Mouse (Mus musculus) gastrocnemius, adult 8-10 months (tissue): Measurements from ENCODE around the gene Gm10944. TPM values are rescaled to one million over a fixed set of nuclear protein-coding genes. Genes with fewer than 3 reads are reported as not detected.

Experiments used
- DNase-seq, 2 experiments: peaks; one replicate each; pipeline ENCODE4 v3.0.0; 2022; ENCODE audit warnings: low spot score in 2 of 2
- total RNA-seq, 4 experiments: library from RNA; stranded (reverse); gene quantifications; 2 replicates each; pipeline ENCODE4 v1.2.4; 2022

Gm10944 gene
- not detected for total RNA-seq

DNA sequence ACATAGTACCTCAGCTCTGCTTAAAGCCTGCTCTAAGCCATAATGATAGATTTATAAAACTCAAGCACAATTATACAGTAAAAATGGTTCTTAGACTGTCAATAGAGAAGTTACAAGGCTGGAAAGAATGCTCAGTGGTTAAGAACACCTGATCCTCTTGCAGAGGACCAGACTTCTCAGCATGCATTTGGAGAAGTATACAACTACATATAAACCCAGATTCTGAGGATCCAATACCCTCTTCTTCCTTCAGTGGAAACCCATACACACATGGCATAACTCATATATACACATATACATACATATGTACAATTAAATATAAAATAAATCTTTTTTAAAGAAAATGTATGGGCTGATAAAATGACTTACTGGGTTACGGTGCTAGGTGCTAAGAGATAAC lies at the start of gene Gm10944:
TSS of gene Gm10944 (plus strand) at position 301 of the 400 bp plus-strand sequence.
- no peak for DNase-seq

DNA sequence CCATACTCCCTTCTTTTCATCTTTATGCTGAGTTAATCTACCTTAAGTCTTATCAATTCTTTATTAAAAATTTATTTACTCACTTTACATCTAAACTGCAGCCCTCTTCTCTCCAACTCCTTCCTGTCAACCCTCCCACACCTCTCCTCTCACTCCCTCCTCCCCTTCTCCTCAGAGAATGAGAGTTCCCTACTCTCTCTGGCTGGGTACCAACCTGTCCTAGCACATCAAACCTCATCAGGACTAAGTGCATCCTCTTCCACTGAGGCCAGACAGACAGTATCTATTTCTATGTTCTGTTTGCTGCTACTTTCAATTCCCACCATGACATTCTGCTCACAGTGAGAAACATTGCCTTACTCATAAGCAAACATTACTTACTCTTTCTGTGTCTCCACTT lies 25.2 kb upstream of the Gm10944 start:
- no peak for DNase-seq

DNA sequence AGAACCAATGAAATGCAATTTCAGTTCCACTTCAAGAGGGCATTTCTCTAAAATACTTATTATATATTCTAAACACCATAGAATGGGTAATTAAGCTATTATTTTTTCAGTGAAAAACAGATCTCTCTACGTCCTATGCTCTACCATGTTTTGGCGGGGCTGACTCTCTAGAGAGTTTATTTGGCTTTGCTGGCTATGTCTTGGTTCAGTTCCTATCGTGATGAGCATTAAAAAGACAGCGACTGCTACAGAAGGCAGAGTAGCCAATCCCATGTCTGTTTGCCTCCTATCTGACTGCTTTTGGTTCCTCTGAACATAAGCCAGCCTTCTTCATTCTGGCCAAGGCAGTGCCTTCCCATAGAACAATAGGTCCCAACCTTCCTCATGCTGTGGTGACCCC lies 24.5 kb upstream of the Gm10944 start:
- DNase-seq, result no peak

DNA sequence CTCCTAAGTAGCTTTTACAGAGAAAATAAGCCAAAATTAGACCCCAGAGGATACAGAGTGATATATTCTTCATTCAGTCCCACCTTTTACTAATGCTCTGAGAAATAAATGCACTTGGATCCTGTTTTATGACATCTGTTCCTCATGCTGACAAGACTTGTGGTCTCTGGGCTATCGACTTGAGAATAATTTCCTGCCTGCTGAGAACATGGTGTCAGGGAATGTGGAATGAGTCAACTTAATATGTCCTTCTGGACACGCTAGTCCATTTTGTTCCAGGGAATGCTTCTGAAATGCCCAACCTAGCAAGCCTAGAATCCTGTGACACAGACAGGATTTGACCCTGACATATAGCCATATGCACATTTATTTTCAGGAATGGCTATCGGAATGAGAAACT lies 22.0 kb upstream of the Gm10944 start:
- no peak for DNase-seq

DNA sequence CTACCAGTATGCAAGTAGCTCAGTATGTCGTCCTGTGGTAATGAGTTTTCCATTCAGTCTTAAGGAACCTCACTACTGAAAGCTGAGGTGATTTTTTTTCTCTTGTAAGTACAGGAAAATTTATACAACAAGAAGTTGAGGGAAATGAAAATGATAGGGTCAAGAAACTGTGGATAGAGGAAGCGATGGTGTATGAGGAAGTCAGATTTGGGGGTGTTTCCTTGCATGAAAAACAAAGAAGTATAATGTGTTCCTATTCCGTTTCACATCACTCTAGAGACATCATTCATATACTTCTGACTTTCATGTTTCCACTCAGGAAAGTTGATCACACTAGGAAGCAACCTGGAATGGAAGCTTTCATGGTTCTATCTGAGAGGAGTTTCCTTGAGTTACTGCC lies 21.2 kb upstream of the Gm10944 start:
- no peak for DNase-seq

DNA sequence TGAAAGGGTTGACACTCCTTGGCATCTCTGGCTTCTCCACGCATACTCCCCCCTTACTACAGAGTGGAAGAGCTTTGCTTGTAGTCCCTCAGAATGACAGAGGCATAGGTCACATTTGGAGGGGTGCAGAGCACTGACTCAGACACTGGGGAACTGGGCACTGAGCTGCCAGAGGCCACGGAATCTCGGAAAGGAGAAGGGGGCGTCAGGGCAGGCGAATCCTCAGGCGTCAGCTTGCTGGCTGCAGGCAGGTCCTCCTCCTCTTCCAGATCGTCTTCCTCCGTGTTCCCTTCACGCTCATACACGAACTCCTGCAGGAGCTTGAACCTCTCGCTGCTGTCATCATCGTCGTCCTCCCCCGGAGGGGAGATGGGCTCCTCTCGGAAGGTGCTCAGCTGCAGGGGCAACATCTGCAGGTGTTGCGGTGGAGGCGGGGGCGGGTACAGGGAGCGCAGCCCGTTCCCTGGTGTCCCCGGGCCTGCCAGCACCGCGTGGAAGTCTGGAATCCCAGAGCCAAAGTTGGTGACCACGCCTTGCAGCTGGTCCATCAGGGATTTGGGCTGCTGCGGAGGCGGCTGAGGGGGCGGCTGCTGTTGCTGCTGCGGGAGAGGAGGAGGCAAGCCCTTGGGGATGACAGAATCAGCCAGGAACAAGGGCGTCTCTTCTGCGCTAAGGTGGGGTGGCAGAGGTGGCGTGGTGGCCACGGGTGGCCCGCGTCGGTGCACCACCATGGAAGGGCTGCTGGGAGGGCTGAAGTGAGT lies 7.9 kb downstream of the Gm10944 start:
- no peak for DNase-seq

DNA sequence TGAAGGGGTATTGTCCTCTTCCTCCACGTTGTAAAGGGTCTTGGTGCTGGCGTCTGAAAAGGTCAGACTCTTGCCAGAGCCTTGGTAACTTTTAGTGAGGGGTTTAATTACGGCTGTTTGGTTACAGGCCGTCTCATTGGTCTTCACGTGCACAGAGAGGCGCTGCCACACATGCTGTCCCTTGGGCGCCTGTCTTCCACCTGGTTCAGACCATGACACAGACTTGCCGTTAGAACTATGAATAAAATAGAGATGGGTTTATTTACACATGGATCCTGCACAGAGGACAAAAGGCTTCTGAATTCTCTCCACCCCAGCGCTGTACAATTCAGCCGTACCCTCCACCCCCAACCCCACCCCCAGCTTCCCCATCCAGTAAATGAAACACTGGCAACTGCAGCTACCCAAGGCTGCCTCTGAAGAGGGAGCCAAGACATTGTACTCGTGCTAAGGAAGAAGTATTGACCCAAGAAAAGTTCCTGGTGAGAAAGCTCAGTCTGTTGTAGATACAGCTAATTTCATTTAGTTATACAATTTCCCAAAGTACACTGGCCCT lies 8.6 kb downstream of the Gm10944 start:
- no peak for DNase-seq

DNA sequence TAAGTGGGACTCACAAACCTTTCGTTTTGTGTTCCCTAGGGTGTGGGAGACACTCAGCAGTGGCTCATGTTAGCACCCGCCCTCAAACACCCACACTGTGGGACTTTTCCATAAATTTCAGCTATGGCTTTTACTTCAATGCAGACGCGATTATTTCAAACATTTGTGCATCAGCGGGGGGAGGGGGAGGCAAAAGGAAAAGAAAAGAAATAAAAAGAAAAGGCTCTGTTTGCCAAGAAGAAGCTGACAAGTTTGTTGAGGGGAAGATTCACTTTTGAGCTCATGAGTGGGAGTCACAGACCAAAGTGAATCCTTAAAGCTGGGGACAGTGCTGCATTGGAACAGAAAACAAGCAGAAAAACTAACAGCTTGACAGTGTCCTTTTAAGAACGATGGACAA lies 16.3 kb downstream of the Gm10944 start:
- no peak for DNase-seq

DNA sequence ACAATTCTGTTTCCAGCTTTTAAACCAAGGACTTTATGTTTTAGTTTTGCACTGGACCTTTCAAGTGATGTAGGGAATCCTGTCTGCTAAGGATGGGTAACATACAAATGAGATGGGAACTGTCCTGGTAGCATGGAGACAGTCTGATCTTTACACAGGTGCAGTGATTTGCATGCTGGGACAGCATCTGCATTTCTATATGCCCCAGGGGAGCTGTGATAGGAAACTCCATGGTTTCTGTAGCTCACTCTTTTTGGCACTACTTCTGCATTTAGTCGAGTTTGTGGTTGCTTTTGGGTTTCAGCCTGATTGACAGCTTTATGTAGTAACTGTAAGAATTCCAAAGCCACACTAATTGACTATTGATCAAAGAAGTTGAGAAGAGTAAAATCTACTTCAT lies 19.8 kb downstream of the Gm10944 start:
- DNase-seq, result no peak

DNA sequence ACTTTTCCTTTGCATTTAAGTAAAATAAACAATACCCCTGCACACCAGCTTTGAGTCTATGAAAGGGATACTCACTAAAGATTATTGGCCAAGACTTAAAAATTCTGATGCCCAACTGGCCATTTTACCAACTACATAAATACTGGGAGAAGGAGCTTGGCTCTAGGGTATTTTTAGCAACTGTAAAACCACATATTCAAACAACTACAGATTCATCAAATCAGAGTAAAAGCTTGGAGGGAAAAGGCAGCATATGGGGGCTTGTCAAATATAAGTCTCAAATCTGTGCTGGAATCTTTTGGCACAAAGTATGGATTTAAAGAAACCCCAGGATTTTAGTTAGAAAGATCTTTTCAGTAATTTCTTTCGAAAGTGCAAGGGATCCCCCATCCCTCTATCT lies 20.2 kb downstream of the Gm10944 start:
- no peak for DNase-seq

DNA sequence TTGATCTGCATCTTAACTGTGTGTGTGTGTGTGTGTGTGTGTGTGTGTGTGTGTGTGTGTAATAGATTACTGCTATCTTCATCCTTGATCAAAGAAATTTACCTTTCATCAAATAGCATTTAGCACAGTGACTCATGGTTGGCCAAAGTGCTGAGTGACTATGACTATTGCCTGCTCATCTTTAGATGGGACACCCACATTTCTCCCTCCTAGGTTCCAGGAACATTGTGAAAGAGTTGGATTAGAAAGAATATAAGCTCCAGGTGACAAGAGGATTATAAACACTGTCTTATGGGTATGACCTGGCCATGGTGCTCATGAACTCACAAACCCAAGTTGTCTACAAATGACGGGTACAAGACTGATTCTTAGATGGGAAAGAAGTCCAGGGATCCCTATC lies 26.9 kb downstream of the Gm10944 start:
- DNase-seq, result no peak

DNA sequence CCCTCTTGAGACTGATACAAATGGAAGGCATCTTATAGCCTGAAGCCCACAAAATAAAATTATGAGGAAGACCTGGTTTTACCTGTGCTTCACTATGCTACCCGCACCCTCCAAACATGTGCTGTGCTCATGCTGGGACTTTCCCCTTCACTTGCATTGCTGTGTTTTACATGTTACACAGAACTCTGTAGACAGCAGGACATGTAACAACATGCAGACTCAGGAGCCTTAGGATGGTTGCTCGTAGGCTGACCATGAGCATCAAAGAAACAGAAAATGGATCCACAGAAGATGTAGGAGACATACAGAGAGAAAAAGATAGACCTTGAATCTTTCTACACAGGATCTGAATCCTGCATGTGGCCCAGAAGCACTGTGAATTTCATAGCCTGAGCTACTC lies 29.2 kb downstream of the Gm10944 start:
- no peak for DNase-seq

DNA sequence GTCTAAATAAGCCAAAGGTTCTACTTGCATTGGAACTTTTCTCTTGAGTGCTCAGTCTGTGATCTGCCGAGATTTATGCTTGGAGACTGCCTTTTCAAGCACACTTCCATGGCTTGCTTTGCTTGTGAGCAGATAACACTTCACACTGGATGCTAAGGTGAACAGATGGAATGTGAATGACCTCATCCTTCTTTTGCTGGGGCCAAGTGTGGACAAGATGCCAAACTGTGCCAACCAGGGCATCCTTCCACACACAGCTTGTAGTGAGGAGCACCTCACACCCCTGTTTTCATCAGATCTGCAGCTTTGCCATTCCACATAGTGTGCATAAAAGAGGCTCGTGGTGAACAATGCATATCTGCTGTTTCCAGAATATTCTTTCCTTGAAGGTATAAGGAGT lies 29.7 kb downstream of the Gm10944 start:
- DNase-seq, result no peak

DNA sequence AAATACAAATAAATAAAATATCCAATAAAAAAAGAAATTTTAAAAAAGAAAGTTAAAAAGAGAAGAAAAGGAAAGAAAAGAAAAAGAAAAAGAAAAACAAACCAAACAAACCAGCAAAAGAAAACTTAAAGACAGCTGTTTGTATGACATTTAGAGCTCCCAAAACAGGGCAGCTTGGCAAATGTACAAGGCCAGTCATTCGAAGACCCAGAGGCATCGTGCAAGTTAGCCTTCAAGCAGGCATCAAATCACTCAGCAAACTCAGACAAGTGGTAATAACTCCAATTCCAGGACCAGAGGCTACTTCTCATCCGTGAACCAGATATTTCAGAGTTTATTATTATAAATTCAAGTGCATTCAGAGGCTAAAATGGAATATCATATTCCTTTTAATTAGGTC lies 45.4 kb downstream of the Gm10944 start:
- no peak for DNase-seq

Other genes with a start within 250 kb of the Gm10944 start
- not detected for gene Adgb, start 209.0 kb upstream of the Gm10944 start, total RNA-seq
- gene Rab32, start 123.1 kb upstream of the Gm10944 start, total RNA-seq, result 1 to 10 TPM in 1 of 4 experiments, under 1 TPM in 3; 0.54 to 1.4 (median 0.75) TPM